Mouse (Mus musculus): ENCODE results near the gene Dnajb11. TPM values are rescaled to one million over a fixed set of nuclear protein-coding genes. Genes with fewer than 3 reads are reported as not detected.

Dnajb11 gene
- polyA plus RNA-seq, 1 experiment from 2014 or later: 113 TPM

DNA sequence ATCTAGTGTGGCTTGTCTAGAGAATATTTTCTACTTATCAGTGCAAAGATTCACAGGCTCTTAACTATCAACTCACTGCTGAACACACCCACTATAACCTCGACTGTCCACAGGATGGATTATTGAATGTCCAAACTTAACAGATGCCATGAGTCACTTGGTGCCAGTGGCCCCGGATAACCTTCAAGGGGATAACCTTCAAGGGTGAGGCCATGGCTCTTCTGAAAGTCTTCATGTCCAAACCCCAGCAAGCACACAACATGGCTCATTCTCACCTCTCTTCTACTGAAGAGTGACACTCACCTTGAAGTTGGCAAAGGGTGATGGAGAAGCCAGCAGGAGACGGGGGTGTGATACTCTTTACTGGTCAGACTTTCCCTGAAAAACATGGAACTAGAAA, 29.1 kb downstream of the Dnajb11 start:
- WGBS: 76% methylated on average over 3 of the region's 3 CpGs

DNA sequence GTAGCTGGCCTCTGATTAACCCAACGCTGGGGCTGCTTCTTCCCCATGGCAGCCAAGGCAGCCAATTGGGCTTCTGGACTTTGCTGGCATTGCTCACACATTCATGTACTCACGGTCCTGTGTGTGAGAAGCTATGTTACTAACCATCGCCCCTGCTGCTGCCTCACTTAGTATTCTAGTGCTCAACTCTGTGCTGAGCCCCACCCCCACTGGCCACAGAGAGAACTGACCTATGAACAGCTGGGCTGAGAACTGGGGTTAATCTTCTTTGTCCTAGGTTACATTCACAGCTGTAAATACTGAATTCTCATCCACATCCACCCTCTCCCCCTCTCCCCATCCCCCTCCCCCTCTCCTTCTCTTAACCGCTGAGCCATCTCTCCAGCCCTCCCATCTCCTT, 31.2 kb downstream of the Dnajb11 start:
- no peak overlapping the region for H3K9ac ChIP-seq
- WGBS: 70% methylated on average over 4 of the region's 4 CpGs
- H3K4me1 ChIP-seq: no peaks in the 10 kb centered on the region
- H3K27ac ChIP-seq: no peak overlapping the region
- no peaks in the 10 kb centered on the region for H3K9me3 ChIP-seq
- ATAC-seq (ENCODE audit: insufficient read depth, low FRiP score, low read depth): no peak
- no peaks in the 10 kb centered on the region for H3K27me3 ChIP-seq (replicated peaks)
- H3K4me2 ChIP-seq: no peak overlapping the region
- H3K36me3 ChIP-seq: no peaks in the 10 kb centered on the region
- no peak overlapping the region for H3K4me3 ChIP-seq (replicated peaks)

More for the DNA sequence above, 29.1 kb downstream of the Dnajb11 start:
- Histone ChIP-seq H3K4me2 (no peak overlapping the region), H3K36me3 (no peaks in the 10 kb centered on the region), H3K9ac (no peak overlapping the region), H3K27ac (no peak overlapping the region), H3K4me1 (no peaks in the 10 kb centered on the region), H3K4me3 (replicated peaks) (no peak overlapping the region), H3K9me3 (no peaks in the 10 kb centered on the region), H3K27me3 (replicated peaks) (no peaks in the 10 kb centered on the region)
- ATAC-seq (ENCODE audit: insufficient read depth, low FRiP score, low read depth): no peak

DNA sequence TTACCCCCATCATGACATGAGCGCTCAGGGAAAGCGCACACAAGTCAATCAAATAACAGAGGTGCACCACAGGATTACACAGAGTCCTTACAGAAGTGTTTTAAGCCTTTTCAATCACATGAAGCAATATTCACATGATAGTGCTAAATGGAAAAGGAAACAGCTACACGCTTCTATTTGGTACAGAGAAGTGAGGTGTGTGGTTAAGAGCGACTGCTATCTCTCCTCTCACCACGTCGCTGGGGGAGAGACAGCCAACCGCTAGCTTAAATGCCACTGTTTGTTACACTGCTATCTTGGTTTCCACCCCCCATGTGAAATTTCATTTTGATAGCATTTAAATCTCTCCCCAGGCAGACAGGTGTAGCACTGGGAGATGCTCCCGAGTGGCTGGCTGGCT, 32.1 kb downstream of the Dnajb11 start:
- no peaks in the 10 kb centered on the region for H3K36me3 ChIP-seq
- WGBS: 77% methylated on average over 8 of the region's 8 CpGs
- H3K27me3 ChIP-seq (replicated peaks): no peaks in the 10 kb centered on the region
- ATAC-seq (ENCODE audit: insufficient read depth, low FRiP score, low read depth): no peak
- no peaks in the 10 kb centered on the region for H3K9me3 ChIP-seq
- no peak overlapping the region for H3K4me2 ChIP-seq
- no peaks in the 10 kb centered on the region for H3K4me1 ChIP-seq
- no peak overlapping the region for H3K9ac ChIP-seq
- H3K27ac ChIP-seq: no peak overlapping the region
- no peak overlapping the region for H3K4me3 ChIP-seq (replicated peaks)

DNA sequence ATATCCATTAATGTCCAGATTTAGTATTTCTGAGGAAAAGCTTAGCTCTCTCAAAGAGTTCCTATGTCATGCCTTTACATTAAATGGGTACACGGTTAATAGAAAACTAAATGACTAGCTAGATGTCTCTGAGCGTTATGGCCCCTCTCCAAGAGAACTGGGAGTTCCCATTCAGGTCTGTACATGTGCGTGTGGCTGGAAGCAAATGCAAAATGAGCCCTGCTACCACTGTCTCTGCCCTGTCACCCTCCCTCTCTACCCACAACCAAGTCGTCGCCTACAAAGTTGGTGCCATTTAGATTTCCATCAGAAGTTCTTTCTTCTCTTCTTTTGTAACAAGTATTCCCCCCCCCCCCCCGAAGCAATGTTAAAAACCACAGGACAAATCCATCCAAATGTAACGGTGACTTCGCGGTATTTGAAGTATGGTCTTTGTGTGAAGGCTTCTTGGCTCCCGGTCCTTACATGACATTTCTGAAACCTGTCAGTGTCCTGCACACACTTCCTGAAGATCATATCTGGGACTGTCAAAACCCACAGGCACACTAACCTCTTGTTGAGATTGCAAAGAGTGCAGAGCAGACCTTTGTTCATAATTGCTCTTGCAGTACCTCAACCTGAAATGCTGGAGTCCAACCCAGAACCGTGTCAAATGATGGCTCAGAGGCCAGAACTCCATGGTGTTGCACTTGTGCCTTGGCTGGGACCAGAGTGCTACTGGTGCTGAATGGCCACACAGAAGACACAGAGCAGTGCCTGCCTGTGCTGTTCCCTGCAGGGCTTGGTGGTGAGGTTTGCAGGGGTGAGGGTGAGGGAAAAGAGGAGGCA, 33.3 kb downstream of the Dnajb11 start, which contains the start of gene Ahsg:
Gene Ahsg, plus strand, starts transcription at position 595 of the 828 bp plus-strand sequence.
- 79% methylated on average over 11 of the region's 11 CpGs for WGBS
- Histone ChIP-seq H3K27ac (no peak within 1 kb of the TSS), H3K4me3 (replicated peaks) (no peak within 1 kb of the TSS), H3K27me3 (replicated peaks) (no peaks in the 10 kb centered on the region), H3K4me1 (no peaks in the 10 kb centered on the region), H3K36me3 (no peaks in the 10 kb centered on the region), H3K9ac (no peak within 1 kb of the TSS), H3K9me3 (no peaks in the 10 kb centered on the region), H3K4me2 (no peak within 1 kb of the TSS)
- ATAC-seq (ENCODE audit: insufficient read depth, low FRiP score, low read depth): no peak

DNA sequence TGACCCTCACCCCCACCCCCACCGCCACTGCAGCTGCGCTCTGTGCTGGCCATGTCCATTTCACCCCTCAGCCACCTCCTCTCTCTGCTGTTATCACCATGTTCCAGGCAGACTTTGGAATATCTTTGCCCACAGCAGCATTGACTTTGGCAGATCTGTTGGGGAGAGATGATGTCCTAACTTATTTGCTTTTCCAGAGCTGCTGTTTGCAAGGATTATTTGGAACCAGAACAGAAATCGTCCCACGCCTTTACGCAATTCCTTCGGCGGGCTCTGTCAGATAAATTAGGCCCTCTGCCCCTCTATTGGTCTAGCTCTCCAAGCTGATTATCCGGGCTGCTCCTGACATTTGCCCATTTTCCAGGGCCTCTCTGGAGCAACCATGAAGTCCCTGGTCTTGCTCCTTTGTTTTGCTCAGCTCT, 34.1 kb downstream of the Dnajb11 start:
- Histone ChIP-seq H3K4me3 (replicated peaks) (no peak overlapping the region), H3K9me3 (no peaks in the 10 kb centered on the region), H3K4me1 (no peaks in the 10 kb centered on the region), H3K9ac (no peak overlapping the region), H3K36me3 (no peaks in the 10 kb centered on the region), H3K27ac (no peak overlapping the region), H3K4me2 (no peak overlapping the region), H3K27me3 (replicated peaks) (no peaks in the 10 kb centered on the region)
- WGBS: 83% methylated on average over 8 of the region's 8 CpGs
- no peak; the same call in 1 of the 2 replicates for ATAC-seq (ENCODE audit: insufficient read depth, low FRiP score, low read depth)

DNA sequence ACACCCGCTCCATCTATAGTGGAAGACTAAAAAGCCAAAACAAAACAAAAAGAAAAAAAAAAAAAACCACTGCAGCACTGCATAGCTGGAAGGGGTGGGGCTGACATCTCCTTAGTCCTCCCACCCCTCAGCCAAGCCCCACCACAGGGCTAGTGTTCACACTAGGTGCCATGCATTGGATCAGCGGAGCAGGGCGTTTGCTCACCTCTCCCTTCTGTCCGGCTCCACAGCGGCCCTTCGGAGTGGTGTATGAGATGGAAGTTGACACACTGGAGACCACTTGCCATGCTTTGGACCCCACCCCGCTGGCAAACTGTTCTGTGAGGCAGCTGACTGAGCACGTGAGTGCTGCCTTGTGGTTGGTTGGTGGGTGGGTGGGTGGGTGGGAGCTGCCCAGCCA, 36.5 kb downstream of the Dnajb11 start:
- no peak overlapping the region for H3K4me3 ChIP-seq (replicated peaks)
- no peak for ATAC-seq (ENCODE audit: insufficient read depth, low FRiP score, low read depth)
- H3K36me3 ChIP-seq: no peaks in the 10 kb centered on the region
- no peaks in the 10 kb centered on the region for H3K9me3 ChIP-seq
- no peak overlapping the region for H3K4me2 ChIP-seq
- H3K4me1 ChIP-seq: no peaks in the 10 kb centered on the region
- H3K9ac ChIP-seq: no peak overlapping the region
- WGBS: 64% methylated on average over 8 of the region's 8 CpGs
- H3K27me3 ChIP-seq (replicated peaks): no peaks in the 10 kb centered on the region
- H3K27ac ChIP-seq: no peak overlapping the region

DNA sequence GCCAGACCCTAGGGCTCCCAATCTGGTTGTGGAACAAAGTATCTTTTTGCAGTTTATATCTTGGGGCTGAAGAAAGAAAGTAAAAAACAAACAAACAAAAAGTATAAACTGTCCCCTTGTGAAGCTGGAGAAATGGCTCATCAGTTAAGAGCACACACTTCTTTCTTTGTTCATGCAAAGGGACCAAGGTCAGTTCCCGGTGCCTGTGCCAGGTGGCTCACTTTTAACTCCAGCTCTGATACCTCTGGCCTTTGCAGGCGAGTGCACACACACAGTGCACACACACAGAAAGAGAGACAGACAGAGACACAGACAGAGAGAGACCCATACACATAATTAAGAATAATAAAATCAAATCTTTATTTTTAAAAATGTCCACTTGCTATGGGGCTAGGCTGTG, 39.0 kb downstream of the Dnajb11 start:
- Histone ChIP-seq H3K27me3 (replicated peaks) (no peaks in the 10 kb centered on the region), H3K9me3 (no peaks in the 10 kb centered on the region), H3K4me2 (no peak overlapping the region), H3K4me3 (replicated peaks) (no peak overlapping the region), H3K27ac (no peak overlapping the region), H3K4me1 (no peaks in the 10 kb centered on the region), H3K36me3 (no peaks in the 10 kb centered on the region), H3K9ac (no peak overlapping the region)
- no peak for ATAC-seq (ENCODE audit: insufficient read depth, low FRiP score, low read depth)
- 67% methylated on average over 2 of the region's 2 CpGs for whole genome bisulfite sequencing

DNA sequence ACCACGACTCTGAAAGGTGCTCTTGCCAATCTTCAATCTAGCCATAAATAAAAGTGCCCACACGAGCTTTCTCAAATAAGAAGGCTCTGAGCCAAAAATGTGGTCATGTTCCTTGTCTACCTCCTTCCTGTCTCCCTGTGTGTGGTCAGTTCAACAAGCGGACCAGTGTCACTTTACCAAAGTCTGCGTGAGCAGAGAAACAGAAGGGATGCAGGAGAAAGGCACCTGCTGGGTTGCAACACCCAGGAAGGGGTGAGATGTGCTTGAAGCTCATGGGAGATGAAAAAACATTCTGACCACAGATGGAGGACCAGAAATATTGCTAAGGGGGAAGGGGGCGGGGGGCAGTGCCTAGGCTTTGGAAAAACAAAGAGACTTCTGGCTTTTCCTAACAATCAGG, 41.7 kb downstream of the Dnajb11 start:
- H3K27me3 ChIP-seq (replicated peaks): no peaks in the 10 kb centered on the region
- H3K9me3 ChIP-seq: no peaks in the 10 kb centered on the region
- no peak overlapping the region for H3K9ac ChIP-seq
- no peaks in the 10 kb centered on the region for H3K4me1 ChIP-seq
- no peak overlapping the region for H3K27ac ChIP-seq
- H3K4me3 ChIP-seq (replicated peaks): no peak overlapping the region
- ATAC-seq (ENCODE audit: insufficient read depth, low FRiP score, low read depth): no peak
- 54% methylated on average over 5 of the region's 5 CpGs for WGBS
- H3K4me2 ChIP-seq: no peak overlapping the region
- no peaks in the 10 kb centered on the region for H3K36me3 ChIP-seq

DNA sequence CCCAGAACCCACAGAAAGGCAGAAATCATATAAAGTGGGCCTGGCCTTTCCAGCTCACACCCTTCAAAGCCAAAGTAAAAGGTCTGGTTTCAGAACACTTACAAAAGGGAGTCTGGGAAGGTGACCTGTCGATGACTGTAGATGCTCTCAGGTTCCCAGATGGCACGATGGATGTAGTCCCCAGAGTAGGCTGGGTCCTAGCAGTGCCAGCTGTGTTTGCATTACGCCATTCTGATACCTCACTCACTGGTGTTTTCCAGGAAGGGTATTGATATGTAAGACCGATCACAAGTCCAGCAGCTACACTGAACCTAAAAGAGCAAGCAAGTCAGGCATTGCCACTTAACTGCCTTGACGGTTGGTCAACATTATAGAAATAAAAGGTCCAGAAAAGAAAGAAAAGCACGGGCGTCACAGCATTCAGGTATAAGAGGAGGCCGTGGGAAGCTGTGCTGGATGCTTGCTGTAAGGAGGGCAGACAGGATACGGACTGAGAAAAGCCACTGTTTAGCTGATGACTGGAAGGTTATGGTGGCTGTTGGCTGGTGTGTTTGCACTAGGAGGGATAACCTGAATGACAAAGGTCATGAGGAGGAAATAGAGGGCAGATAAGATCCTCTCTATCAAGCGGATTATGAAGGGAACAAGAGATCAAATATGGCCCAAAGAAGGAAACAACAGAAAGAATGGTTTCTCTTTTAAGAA, 42.4 kb downstream of the Dnajb11 start:
- Histone ChIP-seq H3K27me3 (replicated peaks) (no peaks in the 10 kb centered on the region), H3K9me3 (no peaks in the 10 kb centered on the region), H3K36me3 (no peaks in the 10 kb centered on the region), H3K4me2 (no peak overlapping the region), H3K4me1 (no peaks in the 10 kb centered on the region), H3K4me3 (replicated peaks) (no peak overlapping the region), H3K27ac (no peak overlapping the region), H3K9ac (no peak overlapping the region)
- no peak; the same call in 1 of the 2 replicates for ATAC-seq (ENCODE audit: insufficient read depth, low FRiP score, low read depth)
- 63% methylated on average over 10 of the region's 10 CpGs for WGBS

DNA sequence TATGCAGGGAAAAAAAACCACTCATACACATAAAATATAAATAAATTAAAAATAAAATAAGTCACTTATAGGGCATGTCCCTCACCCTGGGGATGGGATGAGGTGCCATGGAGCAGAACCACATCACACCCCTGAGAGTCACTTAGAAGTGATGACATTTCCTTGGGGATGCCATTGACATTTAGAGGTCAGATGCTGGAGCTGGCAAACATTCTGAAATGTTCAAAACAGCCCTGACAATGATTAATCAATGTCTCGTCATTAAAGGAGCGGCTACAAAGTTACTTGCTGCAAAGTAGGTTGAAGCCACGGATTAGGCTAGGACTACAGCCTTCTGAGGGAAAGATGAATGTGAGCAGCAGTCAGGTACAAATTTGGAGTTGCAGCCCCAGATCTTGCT, 43.7 kb downstream of the Dnajb11 start:
- H3K27ac ChIP-seq: no peak overlapping the region
- ATAC-seq (ENCODE audit: insufficient read depth, low FRiP score, low read depth): no peak
- H3K4me2 ChIP-seq: no peak overlapping the region
- H3K27me3 ChIP-seq (replicated peaks): no peaks in the 10 kb centered on the region
- H3K4me1 ChIP-seq: no peaks in the 10 kb centered on the region
- WGBS: 43% methylated on average over 3 of the region's 3 CpGs
- H3K4me3 ChIP-seq (replicated peaks): no peak overlapping the region
- H3K36me3 ChIP-seq: no peaks in the 10 kb centered on the region
- no peaks in the 10 kb centered on the region for H3K9me3 ChIP-seq
- no peak overlapping the region for H3K9ac ChIP-seq

DNA sequence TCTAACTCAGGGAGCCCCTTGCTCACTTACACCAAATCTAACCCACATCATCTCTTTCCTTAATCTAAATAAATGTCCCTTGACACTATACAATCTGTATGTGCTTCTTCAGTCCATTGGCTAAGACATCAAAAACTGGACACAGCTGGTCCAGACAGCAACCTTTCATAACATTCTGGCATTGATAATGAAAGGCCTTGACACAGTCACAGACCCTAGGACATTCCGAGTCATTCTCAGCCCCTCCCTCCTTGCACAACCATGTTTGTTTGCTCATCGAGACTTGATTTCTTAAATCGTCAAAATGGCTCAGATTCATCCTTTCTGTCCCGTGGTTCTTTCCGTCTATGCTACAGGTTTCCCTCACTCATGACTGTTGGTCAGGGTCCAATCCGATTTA, 51.6 kb downstream of the Dnajb11 start:
- no peak overlapping the region for H3K4me2 ChIP-seq
- no peak overlapping the region for H3K9ac ChIP-seq
- H3K4me3 ChIP-seq (replicated peaks): no peak overlapping the region
- no peak overlapping the region for H3K27ac ChIP-seq
- H3K36me3 ChIP-seq: no peaks in the 10 kb centered on the region
- H3K27me3 ChIP-seq (replicated peaks): no peaks in the 10 kb centered on the region
- H3K4me1 ChIP-seq: no peaks in the 10 kb centered on the region
- no peak for ATAC-seq (ENCODE audit: insufficient read depth, low FRiP score, low read depth)
- no peaks in the 10 kb centered on the region for H3K9me3 ChIP-seq
- WGBS: 84% methylated on average over 6 of the region's 6 CpGs

DNA sequence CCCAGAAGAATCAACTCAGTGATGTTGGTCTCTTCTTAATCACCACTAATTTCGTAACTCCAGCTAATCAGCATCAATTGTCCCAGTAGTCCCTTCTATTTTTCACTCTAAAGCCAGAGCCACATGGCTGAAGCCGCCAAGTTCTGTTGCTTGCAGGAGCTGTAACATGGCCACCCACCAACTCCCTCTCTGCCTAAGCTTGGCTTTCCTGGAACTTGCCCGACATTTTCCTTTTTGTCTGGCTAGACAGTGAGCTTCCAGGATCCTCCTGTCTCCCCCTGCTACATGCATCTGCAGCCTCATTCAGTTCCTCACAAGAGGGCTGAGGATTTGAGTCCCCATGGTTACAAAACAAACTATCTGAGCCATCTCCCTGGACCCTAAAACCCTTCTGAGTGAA, 54.3 kb downstream of the Dnajb11 start:
- Histone ChIP-seq H3K9ac (no peak overlapping the region), H3K4me3 (replicated peaks) (no peak overlapping the region), H3K4me2 (no peak overlapping the region), H3K9me3 (no peaks in the 10 kb centered on the region), H3K27ac (no peak overlapping the region), H3K4me1 (no peaks in the 10 kb centered on the region), H3K27me3 (replicated peaks) (no peaks in the 10 kb centered on the region), H3K36me3 (no peaks in the 10 kb centered on the region)
- 81% methylated on average over 3 of the region's 3 CpGs for WGBS
- ATAC-seq (ENCODE audit: insufficient read depth, low FRiP score, low read depth): no peak

All from stomach, embryonic 15.5 days (tissue).